Mouse (Mus musculus) frontal cortex, postnatal 25 days (tissue): Measurements from ENCODE around the gene Ints6.
A peak's percentile ranks its signal among the peaks of the same experiment; 100 is the strongest.
"Not testable (repeated sequence)": the region's sequence is repeated elsewhere in the genome, so short reads cannot be mapped to it uniquely, and the experiment has no call there.

Experiments used
- DNase-seq, 2 experiments: peaks; one replicate each; pipeline ENCODE4 v3.0.0; 2022; ENCODE audit warnings: low spot score in 2 of 2

Ints6 gene

DNA sequence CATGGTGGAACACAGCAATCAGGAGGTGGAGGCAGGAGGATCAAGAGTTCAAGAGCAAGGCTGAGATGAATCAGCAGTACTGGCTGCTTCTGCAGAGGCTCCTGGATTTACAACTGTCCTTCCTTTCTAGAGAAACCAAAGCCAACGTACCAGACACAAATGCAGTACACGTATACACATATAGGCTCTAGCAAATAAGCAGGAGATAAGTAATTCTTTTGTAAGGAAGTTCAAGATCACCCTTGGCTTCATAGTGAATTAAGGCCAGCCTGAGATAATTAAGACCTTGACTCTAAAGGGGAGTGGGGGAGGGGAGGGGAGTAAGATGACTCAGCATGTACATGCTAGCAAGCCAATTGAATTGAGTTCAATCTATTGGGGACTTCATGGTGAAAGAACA, 9.5 kb downstream of the Ints6 start:
- no peak for DNase-seq

DNA sequence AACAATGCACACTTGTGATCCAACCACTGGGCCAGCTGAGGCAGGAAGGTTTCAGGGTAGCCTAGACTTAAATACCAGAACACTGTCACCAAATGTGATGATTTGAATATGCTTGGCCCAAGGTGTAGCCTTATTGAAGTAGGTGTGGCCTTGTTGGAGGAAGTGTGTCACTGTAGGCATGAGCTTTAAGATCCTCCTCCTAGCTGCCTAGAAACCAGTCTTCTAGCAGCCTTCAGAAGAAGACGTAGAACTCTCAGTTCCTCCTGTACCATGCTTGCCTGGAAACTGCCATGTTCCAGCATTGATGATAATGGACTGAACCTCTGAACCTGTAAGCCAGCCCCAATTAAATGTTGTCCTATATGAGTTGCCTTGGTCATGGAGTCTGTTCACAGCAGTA, 25.3 kb downstream of the Ints6 start:
- DNase-seq = no peak

DNA sequence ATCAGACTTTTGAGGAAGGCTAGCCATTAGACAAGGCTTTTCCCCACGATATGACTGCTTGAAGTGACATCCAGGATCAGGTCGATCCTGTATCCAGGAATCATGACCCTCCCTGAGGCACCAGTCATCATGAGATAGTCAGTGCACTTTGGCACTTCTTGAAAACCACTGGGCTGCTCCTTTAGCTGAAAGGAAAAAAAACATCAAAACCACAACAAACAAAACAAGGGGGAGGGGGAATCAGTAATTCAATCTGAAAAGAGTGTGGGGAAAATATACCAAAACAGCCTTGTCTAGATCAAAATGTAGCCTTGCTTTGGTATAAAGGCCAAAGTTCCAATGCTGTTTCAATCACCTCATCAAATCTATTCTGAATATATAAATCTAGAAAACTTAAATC, 27.3 kb downstream of the Ints6 start:
- DNase-seq = no peak

DNA sequence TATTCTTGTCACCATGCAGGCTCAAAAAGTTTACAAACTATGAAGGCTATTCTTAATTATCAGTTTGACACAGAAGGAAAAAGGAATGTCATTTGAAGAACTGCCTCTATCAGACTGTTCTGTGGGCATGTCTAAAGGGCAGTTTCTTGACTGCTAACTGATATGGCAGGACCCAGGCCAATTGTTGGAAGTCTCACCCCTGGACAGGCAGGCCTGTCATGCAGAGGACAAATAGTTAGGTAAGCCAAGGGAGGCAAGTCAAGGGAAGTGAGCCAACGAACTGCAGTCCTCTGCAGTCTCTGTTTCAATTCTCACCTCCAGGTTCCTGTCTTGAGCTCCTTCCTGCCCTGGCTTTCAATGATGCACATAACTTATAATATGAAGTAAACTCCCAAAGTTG, 29.1 kb downstream of the Ints6 start:
- DNase-seq = no peak

DNA sequence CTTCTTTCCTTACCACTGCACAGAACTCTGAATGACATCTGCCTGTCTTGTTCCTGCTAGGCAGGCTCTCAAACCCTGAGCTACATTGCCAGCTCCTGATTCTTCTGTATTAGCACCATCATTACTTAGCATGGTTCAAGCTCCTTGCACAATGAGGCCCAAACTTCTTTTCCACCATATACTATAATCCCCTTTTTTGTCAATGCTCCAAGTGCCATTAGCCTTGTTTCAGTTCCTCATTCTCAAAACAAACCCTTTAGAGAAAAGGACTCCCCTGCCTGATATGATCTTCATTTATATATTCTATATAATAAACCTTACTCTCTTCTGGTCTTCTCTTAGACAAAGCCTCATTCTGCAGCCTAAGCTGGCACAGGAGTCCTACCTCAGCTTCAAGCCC, 36.4 kb downstream of the Ints6 start:
- DNase-seq = no peak

DNA sequence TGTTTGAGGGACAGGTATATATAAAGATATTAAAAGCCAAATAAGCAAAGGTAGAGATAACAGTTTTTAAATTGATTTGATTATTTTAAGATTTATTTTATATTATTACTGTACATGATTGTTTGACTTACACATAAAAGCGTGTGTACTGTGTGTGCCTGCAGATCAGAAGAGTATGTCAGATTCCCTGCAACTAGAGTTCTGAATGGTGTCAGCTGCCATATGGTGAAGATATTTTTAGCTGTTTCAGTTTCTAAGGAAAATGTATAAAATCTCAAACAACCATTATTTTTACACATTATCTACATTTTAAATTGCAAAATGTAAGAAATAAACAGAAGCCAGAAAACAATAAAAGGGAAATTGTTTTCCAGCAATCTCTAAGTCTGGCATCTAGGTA, 39.3 kb downstream of the Ints6 start:
- no peak for DNase-seq

DNA sequence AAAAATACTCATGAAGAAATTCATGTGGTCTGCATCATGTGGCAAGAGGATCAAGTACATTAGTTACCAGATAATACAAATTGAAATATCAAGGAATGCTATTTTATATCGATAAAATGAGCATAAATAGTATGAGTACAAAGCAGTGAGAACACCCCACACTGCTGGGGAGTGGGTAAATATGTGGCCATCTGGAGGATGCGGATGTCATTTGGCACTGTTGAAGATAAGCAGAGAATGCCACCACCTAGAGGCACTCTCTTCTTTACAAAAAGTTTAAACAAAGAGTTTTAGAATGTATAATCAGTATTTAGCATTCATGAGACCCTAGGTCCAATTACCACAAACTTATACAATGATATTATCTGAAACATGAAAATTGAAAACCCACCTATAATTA, 42.8 kb downstream of the Ints6 start:
- DNase-seq = no peak

DNA sequence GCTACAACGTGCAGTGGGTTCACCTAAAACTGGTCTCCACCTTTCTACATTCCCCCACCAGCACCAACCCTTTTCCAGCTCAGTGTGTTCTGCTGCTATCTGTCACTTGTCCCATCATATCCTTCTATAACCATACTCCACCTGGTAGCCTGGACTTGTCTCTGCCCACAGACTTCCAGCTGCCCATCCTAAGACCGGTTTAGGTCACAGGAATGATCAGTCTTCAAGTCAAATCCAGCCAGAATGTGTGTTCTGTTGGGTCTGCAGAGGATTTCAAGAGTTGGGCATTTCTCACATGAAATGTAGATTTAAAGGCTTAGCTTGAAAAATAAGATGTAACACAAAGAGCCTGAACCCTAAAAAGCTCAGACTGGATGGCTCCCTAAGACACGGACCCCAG, 87.3 kb downstream of the Ints6 start:
- no peak for DNase-seq

DNA sequence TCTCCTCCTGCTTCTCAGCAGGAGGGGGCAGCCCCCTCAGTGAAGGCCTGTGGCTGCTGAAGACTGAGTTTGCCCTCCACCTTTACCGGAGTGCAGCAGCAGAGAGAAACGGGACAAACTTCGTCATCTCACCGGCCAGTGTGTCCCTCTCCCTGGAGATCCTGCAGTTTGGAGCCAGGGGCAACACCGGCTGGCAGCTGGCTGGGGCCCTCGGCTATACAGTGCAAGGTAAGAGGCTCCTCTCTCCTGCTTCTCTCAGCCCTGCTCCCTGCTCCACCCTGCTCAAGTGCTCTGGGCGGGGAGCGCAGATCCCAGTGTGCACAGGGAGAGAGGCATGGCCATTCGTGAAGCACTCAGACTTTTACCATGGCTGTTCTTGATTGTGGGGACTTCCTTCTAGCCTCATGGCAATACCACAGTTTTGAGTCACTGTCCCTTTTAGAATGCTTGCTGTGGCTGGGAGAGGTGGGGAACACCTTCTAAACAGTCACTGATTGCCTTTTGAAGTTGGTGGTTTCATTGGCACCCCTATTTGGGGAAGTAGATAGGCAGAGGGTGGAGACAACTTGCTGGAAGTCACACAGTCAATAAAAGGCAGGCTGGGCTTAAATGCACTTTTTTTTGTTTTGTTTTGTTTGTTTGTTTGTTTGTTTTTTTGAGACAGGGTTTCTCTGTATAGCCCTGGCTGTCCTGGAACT, 95.8 kb downstream of the Ints6 start:
- no peak for DNase-seq

DNA sequence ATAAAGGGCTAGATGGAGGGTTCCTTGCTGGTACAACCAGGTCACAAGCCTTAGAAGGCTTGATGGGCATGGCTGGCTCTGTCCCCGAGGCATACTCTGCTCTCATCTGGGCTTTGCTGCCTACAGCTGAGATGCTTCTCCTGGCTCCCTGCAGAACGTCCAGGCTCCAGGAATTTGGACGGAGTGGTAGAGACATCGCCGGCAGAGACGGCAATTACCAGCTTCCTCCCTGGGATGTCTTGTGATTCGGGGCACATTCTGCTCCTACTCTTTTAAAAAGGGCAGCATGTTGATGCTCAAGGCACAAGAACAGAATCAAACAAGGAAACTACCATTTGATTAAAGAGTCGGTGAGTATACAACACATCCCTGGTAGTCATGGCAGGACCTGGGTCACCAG, 97.6 kb downstream of the Ints6 start, which contains the start of gene Serpine3:
Gene Serpine3, plus strand, starts transcription at position 301 of the 400 bp plus-strand sequence.
- DNase-seq = no peak

DNA sequence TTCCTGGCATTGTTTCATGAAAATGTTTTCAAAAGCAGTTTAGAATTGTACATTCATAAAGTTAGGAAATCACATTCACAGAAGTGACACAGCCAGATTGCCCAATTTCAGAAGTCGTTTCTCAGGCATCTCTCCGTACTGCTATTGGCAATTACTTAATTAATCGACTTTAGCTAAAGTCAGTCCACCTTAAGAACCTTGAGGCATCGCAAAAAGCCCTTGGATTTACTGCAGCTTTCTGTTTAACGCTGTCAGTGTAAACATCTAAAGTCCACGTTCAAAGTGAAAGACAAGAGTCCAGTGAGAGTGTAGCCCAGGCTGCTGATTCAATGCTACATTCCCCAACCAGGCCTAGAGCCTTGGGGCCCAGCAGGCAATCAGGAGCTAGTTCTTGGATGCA, 98.6 kb downstream of the Ints6 start:
- DNase-seq = no peak

DNA sequence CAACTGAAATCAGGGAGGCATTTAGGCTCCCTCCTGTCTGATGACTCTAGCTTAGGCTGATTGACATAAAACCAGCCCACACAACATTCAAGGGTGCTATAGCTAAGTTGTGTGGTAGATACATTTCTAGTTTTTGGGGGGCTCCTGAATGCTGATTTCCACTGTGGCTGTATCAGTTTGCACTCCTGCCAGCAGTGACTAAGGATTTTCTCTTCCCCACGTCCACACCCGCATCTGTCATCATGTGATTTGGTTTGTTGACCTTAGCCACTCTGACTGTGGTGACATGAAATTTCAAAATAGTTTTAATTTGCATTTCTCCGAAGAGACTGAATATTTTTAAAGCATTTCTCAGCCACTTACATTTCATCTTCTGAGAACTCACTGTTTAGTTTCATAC, 103.5 kb downstream of the Ints6 start:
- no peak for DNase-seq

DNA sequence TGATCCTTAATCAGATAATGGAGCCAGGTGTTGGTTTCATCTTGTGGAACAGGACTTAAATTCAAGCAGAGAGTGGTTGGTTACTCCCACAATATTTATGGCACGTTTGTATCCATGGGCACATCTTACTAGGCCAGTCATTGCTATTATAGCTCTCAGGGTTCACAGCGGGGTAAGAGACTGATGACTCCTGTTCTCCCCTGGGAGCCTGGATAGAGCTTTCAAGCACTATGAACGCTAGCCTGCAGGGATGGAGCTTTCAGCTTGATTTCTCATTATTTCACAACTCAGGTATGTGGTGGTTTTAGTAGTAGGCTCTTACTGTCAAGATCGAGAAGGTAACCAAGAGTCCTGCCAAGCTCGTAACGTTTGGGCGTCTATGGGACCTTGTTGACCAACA, 105.0 kb downstream of the Ints6 start:
- no peak for DNase-seq

DNA sequence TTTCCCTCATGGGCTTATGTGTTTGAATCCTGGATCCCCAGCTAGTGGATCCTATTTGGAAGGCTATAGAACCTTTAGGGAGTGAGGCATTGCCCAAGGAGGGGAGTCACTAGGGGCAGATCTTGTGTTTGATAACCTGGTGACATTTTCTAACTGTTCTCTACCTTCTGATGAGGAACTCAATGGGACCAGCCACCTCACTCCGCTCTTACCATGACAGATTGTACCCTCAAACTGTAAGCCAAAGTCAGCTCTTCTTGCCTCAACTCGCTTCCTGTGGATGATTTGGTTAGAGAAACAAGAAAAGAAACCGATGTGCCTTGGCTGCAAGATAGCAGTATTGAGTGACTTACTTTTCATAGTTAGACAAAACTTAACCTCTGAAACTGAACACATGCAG, 109.2 kb downstream of the Ints6 start:
- no peak for DNase-seq

DNA sequence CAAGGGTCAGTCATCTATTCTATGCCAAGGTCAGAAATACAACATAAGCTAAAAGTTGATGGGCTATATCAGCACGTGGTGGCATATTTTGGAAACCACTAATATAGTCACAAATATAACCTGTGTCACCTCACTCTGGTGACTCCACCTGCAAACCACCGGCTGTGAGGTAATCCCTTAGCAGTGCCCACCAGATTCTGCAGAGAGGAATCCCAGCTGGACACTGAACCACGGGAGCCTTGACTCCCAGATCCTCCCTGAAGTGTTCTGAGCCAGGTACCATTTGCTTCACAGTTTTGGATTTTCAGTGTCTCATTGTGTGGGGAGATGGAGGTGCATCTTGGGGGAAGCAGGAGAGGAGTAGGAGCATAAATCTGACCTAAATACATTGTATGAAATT, 110.6 kb downstream of the Ints6 start:
- no peak for DNase-seq

DNA sequence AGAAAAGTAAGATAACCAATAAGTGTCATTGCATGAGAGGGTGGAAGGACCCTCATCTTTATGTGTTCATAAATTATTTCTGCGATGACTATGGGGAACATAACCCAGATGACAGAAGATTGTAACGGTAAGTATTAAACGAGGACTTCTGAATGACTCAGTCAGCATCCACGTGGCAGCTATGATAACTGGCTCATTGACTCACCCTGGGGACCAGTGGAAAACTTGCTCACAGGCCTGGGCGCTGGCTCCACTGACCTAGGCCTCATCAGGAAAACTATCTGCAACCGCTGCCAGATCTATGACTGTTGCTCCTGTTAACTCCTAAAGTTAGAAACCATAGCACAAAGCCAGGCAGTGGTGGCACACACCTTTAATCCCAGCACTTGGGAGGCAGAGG, 112.6 kb downstream of the Ints6 start:
- no peak for DNase-seq

DNA sequence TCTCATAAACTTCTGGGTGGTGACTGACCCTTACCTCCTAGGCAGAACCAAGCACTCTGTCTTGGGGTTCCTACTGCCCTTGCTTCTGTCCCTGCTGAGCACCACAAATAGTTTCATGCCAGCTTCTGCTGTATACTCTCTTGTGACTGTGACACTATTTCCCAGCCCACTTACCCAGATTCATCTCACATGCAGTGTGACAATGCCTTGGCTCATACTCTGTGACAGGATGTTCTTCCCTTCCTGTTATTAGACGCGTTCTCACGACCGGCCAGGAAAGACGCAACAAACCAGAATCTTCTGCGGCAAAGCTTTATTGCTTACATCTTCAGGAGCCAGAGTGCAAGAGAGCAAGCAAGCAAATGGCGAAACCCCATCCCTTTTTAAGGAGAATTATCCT, 118.6 kb downstream of the Ints6 start:
- DNase-seq = not testable (repeated sequence)

DNA sequence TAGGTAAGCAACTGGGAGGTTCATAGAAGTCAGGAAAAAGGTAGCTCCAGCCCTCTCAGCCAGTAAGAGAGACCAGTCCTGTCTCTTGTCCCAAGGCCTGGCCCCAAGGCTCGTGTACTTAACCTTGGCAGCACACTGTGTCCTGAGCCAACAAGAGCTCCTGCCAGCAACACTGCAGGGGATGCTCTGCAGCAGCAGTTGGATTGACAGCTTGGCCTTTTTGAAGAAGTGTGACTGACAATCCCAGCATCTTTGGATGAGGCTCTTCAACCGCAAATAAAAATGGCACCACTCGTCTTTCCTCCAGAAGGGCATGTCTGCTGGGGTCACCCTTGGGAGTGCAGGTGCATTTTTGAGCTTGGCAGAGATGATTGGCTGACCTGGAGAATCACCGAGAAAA, 120.6 kb downstream of the Ints6 start:
- no peak for DNase-seq

DNA sequence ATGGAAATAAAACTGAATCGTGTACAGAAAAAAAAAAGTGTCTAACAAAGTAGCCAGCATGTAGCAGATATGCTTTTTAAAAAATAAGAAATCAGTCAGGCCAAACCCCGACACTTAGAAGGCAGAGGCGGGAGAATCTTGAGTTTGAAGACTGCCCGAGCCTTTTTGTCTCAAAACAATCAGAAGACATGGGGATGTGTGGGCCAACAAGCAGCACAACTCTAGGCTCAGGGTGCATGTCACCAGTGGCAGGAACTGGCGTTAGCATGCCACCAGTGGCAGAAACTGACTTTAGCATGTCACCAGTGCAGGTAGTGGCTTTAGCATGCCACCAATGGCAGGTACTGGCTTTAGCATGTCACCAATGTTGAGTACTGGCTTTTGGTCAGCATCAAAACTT, 121.4 kb downstream of the Ints6 start:
- no peak for DNase-seq

DNA sequence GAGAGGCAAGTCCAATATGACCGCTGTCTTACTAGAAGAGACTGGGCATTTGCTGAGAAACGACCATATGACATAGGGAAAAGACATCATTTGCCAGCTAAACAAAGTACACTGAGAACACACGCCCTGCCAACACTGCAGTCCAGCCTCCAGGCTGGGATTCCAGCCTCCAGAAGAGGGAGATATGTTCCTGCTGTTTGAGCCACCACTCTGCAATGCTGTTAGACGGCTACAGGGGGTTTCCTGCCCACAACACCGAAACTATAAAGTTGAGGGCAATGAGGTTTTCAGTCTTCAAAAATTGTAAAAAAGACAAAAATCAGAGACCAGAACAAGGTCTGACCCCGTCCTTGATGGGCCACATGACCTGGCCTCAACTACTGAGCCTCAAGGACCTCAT, 121.9 kb downstream of the Ints6 start:
- no peak for DNase-seq

DNA sequence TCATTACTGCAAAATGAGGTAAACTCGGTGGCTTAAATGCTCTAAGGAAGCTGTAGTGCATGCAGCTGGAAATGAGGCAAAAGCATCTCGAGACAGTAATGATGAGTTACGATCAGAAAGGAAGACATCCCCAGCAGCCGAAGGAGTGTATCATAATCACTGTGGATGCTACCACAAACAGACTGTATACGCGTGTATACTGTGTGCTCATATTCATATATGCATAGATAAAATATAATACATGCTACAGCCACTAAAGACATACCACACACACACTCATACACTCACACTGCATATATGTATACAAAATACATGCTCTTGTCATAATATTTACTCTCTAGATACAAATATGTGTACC, 122.6 kb downstream of the Ints6 start:
- DNase-seq = no peak

DNA sequence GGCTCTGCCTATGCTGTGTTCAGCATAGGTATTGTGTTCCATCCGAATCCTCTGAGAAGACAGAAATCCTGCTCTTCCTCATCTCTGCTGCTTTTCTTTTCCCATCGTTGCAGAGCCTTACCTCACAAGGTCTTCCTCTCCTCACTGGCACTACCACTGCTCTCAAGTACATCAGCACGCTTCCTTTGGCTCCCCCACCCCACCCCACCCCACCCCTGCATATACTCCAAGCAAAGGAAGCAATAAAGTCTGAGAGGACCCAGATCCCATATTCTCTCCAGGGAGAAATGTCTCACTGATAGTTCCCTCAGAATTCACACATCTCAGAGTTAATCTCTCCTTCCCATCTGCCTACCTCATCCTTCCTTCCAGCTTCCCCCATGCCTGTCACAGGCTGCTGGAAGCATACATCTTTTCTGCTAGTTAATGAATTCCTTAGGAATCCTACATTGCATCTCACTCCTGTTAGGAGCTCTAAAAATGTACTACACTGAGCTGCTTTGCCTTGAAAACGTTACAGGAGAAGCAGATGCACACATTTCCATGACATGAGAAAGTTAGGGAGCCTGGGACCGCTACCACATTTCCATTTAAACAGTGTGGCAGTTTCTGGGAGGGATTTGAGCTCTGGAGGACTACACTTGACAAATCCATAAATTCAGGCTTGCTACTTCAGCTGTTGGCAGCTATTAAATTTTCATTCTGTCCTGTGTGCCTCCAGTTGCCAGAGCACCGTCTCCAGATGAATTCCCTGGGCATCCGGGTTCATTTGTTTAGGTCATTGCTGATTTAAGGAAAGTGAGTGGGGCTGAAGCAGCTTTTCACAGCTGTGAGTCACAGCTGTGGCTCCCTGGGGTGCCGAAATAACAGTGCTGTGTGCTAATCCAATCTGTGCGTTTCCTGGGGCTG, 123.3 kb downstream of the Ints6 start:
- peak in 1 of 2 experiments; percentile 23 for DNase-seq

DNA sequence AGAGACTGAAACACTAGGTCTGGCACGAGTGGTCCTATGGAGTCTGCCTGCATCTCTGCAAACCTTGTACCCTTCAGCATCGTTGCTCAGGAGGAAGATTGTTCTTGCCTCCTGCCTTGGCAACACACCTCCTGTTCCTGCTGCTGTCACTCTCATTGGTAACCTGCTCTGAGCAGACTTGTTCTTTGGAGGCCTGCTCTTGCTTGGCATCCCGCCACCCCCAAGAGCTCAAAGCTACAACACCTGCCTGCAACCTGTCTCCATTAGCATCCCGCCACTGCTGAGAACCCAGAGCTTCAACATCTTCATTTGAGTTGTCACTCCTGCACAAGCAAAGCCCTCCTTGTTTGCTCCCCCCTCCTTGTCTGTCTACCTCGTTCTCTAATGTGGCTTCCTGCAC, 133.0 kb downstream of the Ints6 start:
- DNase-seq = no peak
